Mouse (Mus musculus): Measurements from ENCODE around the gene Emc10.
A peak's percentile ranks its signal among the peaks of the same experiment; 100 is the strongest.

Gene Emc10

DNA sequence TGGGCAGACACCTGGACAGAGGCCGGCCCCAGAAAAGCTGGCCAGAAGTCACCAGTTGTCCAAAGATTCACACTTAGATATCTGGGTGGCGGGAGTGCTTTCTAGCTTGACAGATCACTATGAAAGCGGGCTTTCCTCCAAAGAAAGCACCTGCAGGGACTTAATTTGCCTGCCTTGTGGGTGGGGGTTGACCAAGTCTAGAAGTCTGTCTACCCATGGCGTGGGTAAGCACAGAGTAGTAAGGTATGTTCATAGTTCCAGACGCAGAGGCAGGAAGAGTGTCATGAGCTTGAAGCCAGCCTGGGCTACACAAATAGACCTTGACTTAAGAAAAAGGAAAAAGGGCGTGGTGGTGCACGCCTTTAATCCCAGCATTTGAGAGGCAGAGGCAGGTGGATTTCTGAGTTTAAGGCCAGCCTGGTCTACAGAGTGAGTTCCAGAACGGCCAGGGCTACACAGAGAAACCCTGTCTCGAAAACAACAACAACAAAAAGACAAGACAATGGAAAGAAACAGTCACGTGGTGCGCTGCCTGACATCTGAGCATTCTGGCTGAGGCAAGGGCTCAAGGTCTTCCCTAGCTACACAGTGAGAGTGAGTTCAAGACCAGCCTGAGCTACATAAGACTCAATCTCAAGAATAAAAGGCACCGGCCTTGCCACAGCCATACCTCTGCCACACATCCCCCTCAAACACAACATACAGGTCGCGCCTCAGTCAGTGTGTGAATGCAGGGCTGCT, 30.3 kb upstream of the Emc10 start:
- no peak for DNase-seq (ENCODE audit: low read depth, low spot score)

- peak; percentile 58 for DNase-seq (ENCODE audit: low read depth, low spot score)
Observed at GRCm38 (mm10) chr7:44525126-44525832, 28.9 kb upstream of the Emc10 start.

- DNase-seq (ENCODE audit: low read depth, low spot score): no peak
Observed at GRCm38 (mm10) chr7:44524502-44524901, 28.2 kb upstream of the Emc10 start, which contains the start of gene Mybpc2. Gene Mybpc2 (minus strand): TSS chr7:44524656.

DNA sequence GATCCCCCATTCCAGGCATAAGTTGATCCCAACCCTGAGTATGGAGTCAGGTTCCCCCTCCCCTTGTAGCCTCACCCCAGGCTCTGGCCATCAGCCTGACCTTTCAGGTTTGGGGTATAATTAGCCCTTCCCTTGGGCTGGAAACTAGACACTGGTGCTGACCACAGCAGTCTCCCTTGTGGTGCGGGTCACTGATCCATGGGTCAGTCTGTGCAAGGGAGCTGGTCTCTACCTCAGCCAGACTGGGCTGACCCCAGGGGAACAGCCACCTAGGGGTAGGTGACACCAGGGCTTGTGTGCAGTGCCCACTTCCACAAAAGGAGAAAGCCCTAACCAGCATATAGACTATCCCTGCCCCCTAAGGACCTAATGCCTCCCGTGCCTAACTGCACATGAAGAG, 26.7 kb upstream of the Emc10 start:
- no peak for DNase-seq (ENCODE audit: low read depth, low spot score)

GRCm38 (mm10) chr7:44521710-44522109, 25.4 kb upstream of the Emc10 start:
- no peak for DNase-seq (ENCODE audit: low read depth, low spot score)

GRCm38 (mm10) chr7:44520990-44521389, 24.7 kb upstream of the Emc10 start:
- no peak for DNase-seq (ENCODE audit: low read depth, low spot score)

- DNase-seq (ENCODE audit: low read depth, low spot score): peak; percentile 43
Observed at GRCm38 (mm10) chr7:44519240-44519913, 23.0 kb upstream of the Emc10 start.

- DNase-seq (ENCODE audit: low read depth, low spot score): no peak
Observed at GRCm38 (mm10) chr7:44507491-44507890, 11.2 kb upstream of the Emc10 start.

- DNase-seq (ENCODE audit: low read depth, low spot score): peak; percentile 77
Observed at GRCm38 (mm10) chr7:44501563-44502115, 5.3 kb upstream of the Emc10 start.

- no peak for DNase-seq (ENCODE audit: low read depth, low spot score)
Observed at GRCm38 (mm10) chr7:44500046-44500445, 3.7 kb upstream of the Emc10 start.

DNA sequence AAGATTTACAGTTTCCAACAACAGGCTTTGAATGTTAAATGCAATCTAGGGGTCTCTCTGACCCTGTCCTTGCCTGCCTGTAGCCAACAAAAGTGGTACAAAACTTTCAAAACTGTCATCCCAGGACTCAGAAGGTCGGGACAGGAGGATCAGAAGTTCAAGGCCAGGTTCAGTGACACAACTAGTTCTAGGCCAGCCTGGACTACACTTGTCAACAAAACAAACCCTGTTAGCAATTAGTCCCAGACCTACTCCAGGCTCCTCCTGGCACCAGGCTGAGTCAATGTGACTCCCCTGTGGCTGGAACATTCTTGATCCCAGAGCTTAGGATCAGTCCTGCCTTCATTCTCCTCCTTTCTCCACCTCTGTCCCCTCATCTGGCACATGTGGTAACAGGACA, 2.6 kb upstream of the Emc10 start:
- no peak for DNase-seq (ENCODE audit: low read depth, low spot score)

- DNase-seq (ENCODE audit: low read depth, low spot score): no peak
Observed at GRCm38 (mm10) chr7:44497361-44498055, 1.2 kb upstream of the Emc10 start.

DNA sequence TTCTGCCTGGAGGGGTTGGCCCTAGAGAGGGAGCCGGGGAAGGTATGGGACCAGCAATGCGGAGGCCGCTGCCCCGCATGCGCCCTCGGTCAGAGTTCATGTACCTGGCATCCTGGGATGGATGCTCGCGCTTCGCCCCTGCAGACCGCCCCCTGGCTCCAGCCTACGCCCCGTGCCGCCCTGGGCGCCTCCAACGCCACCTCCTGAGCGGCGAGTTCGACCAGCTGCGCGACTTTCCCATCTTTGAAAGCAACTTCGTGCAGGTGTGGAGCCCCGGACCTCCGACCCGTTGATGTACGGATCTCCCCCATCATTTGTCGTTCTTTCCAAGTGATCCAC, 411 bp upstream of the Emc10 start:
- DNase-seq (ENCODE audit: low read depth, low spot score): no peak

DNA sequence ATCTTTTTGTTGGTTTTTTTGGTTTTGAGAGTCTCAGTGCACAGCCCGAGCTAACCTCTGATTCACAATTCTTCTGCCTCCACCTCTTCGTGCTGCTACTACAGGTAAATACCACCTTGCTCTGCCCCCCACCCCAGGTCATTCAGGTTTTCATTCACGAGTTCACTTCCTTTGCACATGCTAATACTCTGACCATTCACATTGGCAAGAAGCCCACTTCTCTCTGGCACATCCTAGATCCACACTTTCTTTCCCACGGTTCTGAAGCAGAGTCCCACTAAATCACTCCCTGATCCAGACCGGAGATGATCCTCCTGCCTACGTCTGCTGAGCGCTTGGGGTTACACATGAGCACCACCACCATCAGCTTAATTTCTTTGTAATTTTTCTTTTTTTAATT, 1.2 kb downstream of the Emc10 start:
- peak; percentile 26 for DNase-seq (ENCODE audit: low read depth, low spot score)

GRCm38 (mm10) chr7:44494681-44495080, 1.6 kb downstream of the Emc10 start:
- DNase-seq (ENCODE audit: low read depth, low spot score): no peak

DNA sequence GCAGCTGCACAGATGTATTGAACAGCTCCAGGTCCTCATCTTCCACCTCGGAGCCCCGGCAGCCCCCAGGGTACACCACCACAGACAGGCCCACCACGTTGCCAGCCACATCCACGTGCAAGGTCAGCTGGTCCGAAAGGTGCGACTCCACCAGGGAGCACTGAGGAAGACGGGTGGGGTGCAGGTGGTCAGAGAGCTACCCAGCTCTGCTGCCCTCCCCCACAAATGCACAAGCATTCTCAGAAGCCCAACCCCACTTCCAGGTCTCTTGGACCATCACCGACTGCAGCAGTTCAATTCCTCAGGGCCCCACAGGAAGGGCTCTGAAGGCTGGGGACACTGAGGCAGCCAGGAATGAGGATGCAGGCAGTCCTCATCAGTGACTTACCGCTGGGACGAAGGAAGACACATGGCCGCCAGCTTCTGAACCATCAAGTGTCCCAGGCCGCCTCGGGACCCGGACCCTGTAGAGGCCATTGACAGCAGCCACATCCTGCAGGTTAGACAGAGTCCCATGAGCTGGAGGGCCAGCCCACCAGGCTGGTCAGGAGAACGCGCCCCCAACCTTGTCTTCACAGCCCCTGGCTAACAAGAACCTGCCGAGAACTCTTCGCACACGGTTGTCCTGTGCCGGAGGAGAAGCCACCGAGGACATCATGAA, 4.0 kb downstream of the Emc10 start:
- no peak for DNase-seq (ENCODE audit: low read depth, low spot score)

- DNase-seq (ENCODE audit: low read depth, low spot score): no peak
Observed at GRCm38 (mm10) chr7:44491391-44491790, 4.9 kb downstream of the Emc10 start.

DNA sequence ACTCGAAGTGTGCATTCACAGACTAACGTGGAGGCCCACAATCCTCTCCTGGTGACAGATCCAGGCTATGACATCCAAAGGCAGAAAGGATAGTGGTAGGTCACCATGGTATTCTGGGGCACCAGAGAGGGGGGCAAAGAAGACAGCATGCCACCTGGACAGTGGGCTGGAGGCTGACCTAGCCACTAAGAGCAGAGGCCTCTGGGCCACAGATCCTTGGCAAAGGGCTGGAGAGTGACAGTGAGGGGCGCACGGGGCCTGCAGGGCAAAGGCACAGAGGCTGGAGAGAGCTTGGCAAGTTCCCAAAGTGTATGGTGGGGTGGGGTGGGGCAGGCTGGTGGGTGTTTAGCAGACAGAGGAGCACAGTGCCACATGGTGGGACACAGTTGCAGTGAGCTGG, 6.0 kb downstream of the Emc10 start:
- DNase-seq (ENCODE audit: low read depth, low spot score): no peak

- DNase-seq (ENCODE audit: low read depth, low spot score): no peak
Observed at GRCm38 (mm10) chr7:44488545-44488944, 7.8 kb downstream of the Emc10 start.

DNA sequence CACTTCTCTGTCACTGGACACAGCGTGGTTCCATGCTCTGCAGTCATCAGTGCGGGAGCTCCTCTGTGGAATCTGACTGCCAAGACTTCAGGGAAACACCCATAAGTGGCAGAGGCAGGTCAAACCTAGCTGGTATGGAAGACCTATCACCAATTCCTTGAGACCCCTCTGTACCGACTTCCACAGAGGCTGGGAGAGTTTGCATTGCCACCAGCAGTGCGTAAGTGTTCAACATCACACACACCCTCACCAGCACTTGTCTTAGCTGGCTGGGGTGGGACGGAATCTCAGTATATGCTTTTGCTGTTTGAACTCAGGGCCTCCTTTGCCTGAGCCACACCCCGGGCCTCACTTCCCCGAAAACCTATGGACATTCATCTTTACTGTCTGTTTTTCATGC, 8.4 kb downstream of the Emc10 start:
- no peak for DNase-seq (ENCODE audit: low read depth, low spot score)

- DNase-seq (ENCODE audit: low read depth, low spot score): no peak
Observed at GRCm38 (mm10) chr7:44486927-44487575, 9.3 kb downstream of the Emc10 start.
